Mouse (Mus musculus): ENCODE measurements around the gene Gm13199. TPM values are rescaled to one million over a fixed set of nuclear protein-coding genes. Genes with fewer than 3 reads are reported as not detected.

Gene Gm13199
- polyA plus RNA-seq, 1 experiment from 2014 or later, result 3.7 TPM

DNA sequence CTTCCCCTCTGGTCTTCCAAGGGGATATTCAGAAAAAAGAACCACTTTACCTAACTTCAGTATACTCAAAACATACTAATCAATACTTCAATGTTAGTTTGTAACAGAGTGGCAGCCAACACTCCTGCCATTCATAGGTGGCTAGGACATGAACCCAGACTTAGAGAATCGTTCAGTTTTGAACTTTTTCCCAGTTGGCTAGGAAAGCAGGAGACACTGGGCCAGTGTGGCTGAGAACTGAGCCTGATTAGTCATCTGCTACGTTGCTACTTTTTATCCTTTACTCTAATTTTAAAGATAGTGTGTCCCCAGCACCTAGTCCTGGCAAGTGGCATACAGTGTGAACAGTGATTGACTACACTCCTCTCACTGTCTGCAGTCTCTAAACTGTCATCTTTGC is 4.9 kb upstream of the Gm13199 start:
- Histone ChIP-seq H3K27me3 (no peaks in the 10 kb centered on the region), H3K36me3 (peaks cover 83% of the 10 kb centered on the region), H3K9ac (replicated peaks) (no peak overlapping the region), H3K4me3 (replicated peaks) (no peak overlapping the region), H3K4me2 (no peak overlapping the region), H3K4me1 (replicated peaks) (no peaks in the 10 kb centered on the region), H3K27ac (no peak overlapping the region), H3K9me3 (no peaks in the 10 kb centered on the region)
- ATAC-seq (ENCODE audit: insufficient number of reproducible peaks, insufficient read depth, low FRiP score, low TSS enrichment, low read depth), result no peak
- 81% methylated on average over 2 of the region's 2 CpGs for WGBS

DNA sequence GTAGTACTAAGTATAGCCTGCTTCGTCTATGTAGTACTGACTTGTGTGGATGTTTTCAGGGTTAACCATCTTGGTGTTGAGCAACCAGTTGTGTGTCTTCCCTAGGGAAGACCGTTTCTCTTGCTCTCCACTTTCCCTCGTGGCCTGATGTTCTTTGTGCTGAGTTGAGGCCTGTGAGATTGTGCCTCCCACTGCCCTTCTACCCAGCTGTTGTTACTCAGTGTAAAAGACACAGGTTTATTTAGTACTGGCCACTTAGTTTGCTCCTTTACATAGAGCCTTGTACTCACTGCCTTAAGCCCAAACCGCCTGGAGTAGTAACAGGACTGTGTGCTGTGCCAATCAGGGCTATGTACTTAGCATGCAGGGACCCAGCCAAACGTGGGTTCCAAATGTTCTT is 10.9 kb downstream of the Gm13199 start:
- H3K4me3 ChIP-seq (replicated peaks), result no peak overlapping the region
- H3K36me3 ChIP-seq, result peaks cover 36% of the 10 kb centered on the region
- H3K27me3 ChIP-seq, result no peaks in the 10 kb centered on the region
- 0 out of 2 replicates have a peak, but pooled peaks cover under 1% of the 10 kb centered on the region for H3K4me1 ChIP-seq (replicated peaks)
- H3K4me2 ChIP-seq, result no peak overlapping the region
- 82% methylated on average over 5 of the region's 5 CpGs for whole genome bisulfite sequencing
- no peak overlapping the region for H3K9ac ChIP-seq (replicated peaks)
- no peak overlapping the region for H3K27ac ChIP-seq
- ATAC-seq (ENCODE audit: insufficient number of reproducible peaks, insufficient read depth, low FRiP score, low TSS enrichment, low read depth), result no peak
- H3K9me3 ChIP-seq, result no peaks in the 10 kb centered on the region

DNA sequence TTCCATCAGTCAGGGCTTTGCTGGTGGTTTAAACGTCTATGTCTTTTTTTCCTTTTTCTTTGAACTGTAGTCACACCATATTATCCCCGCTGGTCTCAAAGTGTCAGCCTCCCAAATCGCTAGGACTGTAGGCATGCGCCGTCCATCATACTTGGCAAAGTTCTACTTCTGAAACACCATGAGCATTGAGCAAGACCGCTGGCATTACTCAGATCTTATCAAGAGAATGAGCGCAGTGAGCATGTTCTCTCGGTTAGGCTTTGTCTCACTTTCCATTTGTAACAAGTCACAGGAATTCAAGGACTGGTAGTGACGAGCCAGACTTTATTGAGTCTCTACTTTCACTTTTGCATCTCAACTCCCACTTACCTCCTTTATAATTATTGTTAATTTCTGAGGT is 11.6 kb downstream of the Gm13199 start:
- no peak for ATAC-seq (ENCODE audit: insufficient number of reproducible peaks, insufficient read depth, low FRiP score, low TSS enrichment, low read depth)
- H3K36me3 ChIP-seq, result peaks cover 31% of the 10 kb centered on the region
- no peak overlapping the region for H3K27ac ChIP-seq
- H3K9me3 ChIP-seq, result no peaks in the 10 kb centered on the region
- 93% methylated on average over 9 of the region's 9 CpGs for WGBS
- no peak overlapping the region for H3K9ac ChIP-seq (replicated peaks)
- H3K27me3 ChIP-seq, result no peaks in the 10 kb centered on the region
- H3K4me1 ChIP-seq (replicated peaks), result peaks cover 8% of the 10 kb centered on the region
- no peak overlapping the region for H3K4me2 ChIP-seq
- no peak overlapping the region for H3K4me3 ChIP-seq (replicated peaks)

DNA sequence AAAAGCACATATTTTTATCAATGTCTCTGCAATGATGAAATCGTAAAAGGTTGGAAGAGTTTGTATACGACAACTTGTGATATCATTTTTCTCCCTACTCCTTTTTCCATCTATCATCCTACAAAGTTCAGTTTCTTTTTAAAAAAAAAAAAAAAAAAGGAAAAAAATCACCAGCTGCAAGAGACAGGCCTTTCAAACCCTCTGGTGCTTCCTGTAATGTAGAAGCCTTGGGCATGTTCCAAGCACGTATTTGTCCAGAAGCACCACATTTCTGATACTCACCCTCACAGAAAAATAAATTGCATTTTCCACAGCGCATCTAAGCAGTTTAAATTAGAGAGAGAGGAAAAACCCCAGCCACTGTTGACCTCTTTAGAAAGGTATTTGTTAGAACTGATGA is 16.9 kb downstream of the Gm13199 start:
- Histone ChIP-seq H3K9me3 (no peaks in the 10 kb centered on the region), H3K4me2 (peak overlapping the region; percentile 53), H3K9ac (replicated peaks) (peak overlapping the region; percentile 81), H3K4me1 (replicated peaks) (peaks cover 13% of the 10 kb centered on the region), H3K27ac (no peak overlapping the region), H3K36me3 (peaks cover 36% of the 10 kb centered on the region), H3K27me3 (no peaks in the 10 kb centered on the region), H3K4me3 (replicated peaks) (peak overlapping the region; percentile 73)
- WGBS, result 38% methylated on average over 4 of the region's 4 CpGs
- no peak for ATAC-seq (ENCODE audit: insufficient number of reproducible peaks, insufficient read depth, low FRiP score, low TSS enrichment, low read depth)

DNA sequence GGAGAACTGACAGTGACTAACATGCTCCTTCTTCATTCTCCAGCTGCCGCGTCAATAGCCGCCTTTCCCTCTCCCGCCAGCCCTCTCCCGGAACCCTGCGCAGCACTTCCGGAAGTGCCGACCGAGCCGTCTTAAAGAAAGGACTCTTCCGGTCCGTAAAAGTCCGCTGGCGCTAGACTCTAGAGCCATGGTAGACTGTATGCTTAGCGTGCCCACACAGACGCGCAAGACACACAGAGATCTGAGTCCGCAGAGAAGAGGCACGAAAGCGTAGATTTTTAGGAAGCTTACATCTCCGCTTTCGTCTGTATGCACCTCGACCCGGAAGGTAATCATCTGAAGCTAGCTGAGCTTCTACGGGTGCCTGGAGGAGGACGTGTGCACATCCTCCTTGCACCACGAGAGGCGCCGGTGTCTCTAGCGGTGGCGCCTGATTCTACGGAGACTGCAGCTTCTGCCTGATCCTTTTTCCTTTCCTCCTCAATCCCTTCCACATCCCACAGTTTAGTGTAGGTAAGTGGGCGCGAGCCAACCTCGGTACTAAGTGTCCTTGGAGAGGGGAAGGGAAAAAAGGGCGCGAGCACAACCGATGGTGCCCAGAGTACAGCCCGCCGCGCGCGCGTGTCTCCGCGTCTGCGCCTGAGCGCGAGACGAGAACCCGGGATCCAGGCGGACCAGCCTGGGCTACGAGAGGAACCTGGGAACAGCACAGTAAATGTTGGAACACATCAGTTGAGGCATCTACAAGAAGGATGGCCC is 17.7 kb downstream of the Gm13199 start, which contains the start of the genes Nudt5 and Cdc123:
Nudt5 (plus strand) TSS at position 147 of the 759 bp plus-strand sequence.
Cdc123 (minus strand) TSS at position 292 of the 759 bp plus-strand sequence.
- peak within 1 kb of the TSS; percentile 93 for H3K27ac ChIP-seq
- H3K9ac ChIP-seq (replicated peaks), result peak within 1 kb of the TSS; percentile 81
- peak within 1 kb of the TSS; percentile 73 for H3K4me3 ChIP-seq (replicated peaks)
- H3K36me3 ChIP-seq, result peaks cover 37% of the 10 kb centered on the region
- peak; percentile 95 for ATAC-seq (ENCODE audit: insufficient number of reproducible peaks, insufficient read depth, low FRiP score, low TSS enrichment, low read depth)
- WGBS, result under 1% methylated on average over 53 of the region's 53 CpGs
- H3K4me1 ChIP-seq (replicated peaks), result peaks cover 13% of the 10 kb centered on the region
- peak within 1 kb of the TSS; percentile 61 for H3K4me2 ChIP-seq
- H3K27me3 ChIP-seq, result no peaks in the 10 kb centered on the region
- H3K9me3 ChIP-seq, result peaks cover 2% of the 10 kb centered on the region; the same call in 1 of the 2 replicates

DNA sequence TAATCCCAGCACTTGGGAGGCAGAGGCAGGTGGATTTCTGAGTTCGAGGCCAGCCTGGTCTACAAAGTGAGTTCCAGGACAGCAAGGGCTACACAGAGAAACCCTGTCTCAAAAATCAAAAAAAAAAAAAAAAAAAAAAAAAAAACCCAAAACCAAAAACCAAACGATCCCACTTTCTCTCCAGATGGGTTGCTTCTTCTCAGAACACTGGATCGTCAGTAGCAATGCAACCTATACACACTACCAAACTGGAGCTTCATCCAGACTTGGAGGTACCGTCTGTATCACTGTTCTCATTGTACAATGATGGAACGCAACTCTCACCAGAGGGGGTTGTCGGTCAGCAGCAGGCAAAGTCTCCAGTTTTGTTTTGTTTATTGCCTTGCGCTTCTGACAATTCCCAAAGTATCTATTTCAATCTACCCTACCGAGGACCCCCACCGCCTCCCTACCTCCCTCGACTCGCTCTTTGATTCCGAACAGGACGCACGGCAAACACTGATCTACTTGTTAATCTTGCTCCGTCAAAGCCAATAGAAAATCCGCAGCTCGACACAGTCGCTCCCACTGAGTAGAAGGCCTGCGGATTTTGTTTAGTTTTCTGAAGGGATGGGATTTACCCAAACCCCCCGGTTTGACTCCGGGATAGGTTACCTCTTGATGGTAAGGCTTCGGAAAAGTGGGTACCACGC is 18.4 kb downstream of the Gm13199 start:
- H3K27me3 ChIP-seq, result no peaks in the 10 kb centered on the region
- peaks cover 43% of the 10 kb centered on the region for H3K36me3 ChIP-seq
- peaks cover 13% of the 10 kb centered on the region for H3K4me1 ChIP-seq (replicated peaks)
- WGBS, result 4% methylated on average over 23 of the region's 23 CpGs
- peak overlapping the region; percentile 61 for H3K4me2 ChIP-seq
- H3K9me3 ChIP-seq, result peaks cover 8% of the 10 kb centered on the region; the same call in 1 of the 2 replicates
- peak; percentile 38; the same call in 1 of the 2 replicates for ATAC-seq (ENCODE audit: insufficient number of reproducible peaks, insufficient read depth, low FRiP score, low TSS enrichment, low read depth)
- H3K4me3 ChIP-seq (replicated peaks), result peak overlapping the region; percentile 73
- H3K27ac ChIP-seq, result peak overlapping the region; percentile 93
- peak overlapping the region; percentile 81 for H3K9ac ChIP-seq (replicated peaks)

DNA sequence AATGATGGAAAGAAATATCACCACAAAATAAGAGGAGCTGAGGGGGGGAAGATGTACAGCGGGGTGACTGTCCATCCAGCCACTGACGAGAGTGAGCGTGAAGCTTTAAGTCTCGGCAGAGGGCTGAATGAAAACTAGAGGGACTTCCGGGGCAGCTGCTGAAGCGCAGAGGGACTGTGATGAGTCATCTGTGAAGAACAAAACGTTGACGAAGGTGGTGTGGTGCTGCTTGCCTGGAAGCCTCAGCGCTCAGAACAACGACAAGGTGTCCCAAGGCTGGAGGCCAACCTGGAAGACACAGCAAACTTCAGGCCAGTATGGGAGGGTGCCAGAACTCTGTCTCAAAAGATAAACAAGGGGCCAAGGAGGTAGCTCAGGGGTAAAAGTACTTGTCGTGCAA is 21.9 kb downstream of the Gm13199 start:
- Histone ChIP-seq H3K4me1 (replicated peaks) (0 out of 2 replicates have a peak, but pooled peaks cover 3% of the 10 kb centered on the region), H3K4me3 (replicated peaks) (no peak overlapping the region), H3K27me3 (no peaks in the 10 kb centered on the region), H3K36me3 (peaks cover 64% of the 10 kb centered on the region), H3K27ac (no peak overlapping the region), H3K9me3 (peaks cover 10% of the 10 kb centered on the region; the same call in 1 of the 2 replicates), H3K9ac (replicated peaks) (no peak overlapping the region), H3K4me2 (no peak overlapping the region)
- 95% methylated on average over 11 of the region's 11 CpGs for WGBS
- no peak for ATAC-seq (ENCODE audit: insufficient number of reproducible peaks, insufficient read depth, low FRiP score, low TSS enrichment, low read depth)

DNA sequence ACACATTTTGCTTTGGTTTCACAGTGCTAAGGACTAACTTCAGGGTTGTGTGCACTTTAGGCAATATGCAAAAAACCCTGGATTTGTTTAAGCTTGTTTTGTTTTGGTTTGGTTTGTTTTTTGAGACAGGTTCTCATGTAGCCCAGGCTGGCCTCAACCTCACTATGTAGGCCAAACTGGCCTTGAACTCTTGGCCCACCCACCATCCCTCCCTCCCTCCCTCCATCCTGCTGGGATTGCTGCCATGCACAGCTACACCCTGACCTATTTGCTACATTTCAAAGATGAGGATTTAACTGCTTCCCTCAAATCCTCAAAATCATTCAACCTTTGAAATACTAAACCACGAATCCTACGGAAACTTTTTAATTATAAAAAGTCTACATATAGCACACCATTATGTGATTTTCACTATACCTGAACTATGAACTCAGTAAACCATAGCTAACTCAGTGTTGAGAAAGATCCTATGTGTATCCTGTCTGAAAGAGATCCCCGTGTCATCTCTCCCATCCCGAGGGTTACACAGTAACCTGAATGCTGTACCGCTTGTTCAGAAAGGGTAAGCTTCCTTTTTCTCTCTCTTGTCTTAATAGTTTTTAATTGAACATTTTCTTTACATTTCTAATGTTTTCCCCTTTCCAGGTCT is 37.3 kb downstream of the Gm13199 start:
- H3K27me3 ChIP-seq, result no peaks in the 10 kb centered on the region
- no peaks in the 10 kb centered on the region for H3K4me1 ChIP-seq (replicated peaks)
- 95% methylated on average over 5 of the region's 5 CpGs for WGBS
- H3K36me3 ChIP-seq, result peaks cover 76% of the 10 kb centered on the region
- H3K9ac ChIP-seq (replicated peaks), result no peak overlapping the region
- no peak overlapping the region for H3K27ac ChIP-seq
- no peak overlapping the region for H3K4me2 ChIP-seq
- no peak overlapping the region for H3K4me3 ChIP-seq (replicated peaks)
- no peaks in the 10 kb centered on the region for H3K9me3 ChIP-seq
- ATAC-seq (ENCODE audit: insufficient number of reproducible peaks, insufficient read depth, low FRiP score, low TSS enrichment, low read depth), result no peak

DNA sequence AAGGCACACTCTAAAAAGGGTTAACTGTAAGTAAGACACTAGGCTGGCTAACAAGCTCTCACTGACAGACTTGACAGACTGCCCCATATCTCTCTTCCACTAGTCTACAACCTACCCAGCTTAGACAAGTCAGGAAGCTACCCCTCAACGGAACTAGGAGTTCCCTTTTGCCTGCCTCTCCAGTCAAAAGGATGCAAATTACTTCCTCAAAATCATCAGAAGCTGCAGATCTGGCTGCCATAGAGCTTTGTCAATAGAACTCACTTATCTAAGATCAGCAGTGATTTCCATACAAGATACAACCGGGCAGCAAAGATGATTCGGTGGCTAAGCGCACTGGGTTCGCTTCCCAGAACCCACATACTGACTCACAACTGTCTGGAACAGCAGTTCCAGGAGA is 38.0 kb downstream of the Gm13199 start:
- Histone ChIP-seq H3K9ac (replicated peaks) (no peak overlapping the region), H3K9me3 (no peaks in the 10 kb centered on the region), H3K27me3 (no peaks in the 10 kb centered on the region), H3K4me3 (replicated peaks) (no peak overlapping the region), H3K27ac (no peak overlapping the region), H3K36me3 (peaks cover 78% of the 10 kb centered on the region), H3K4me2 (no peak overlapping the region), H3K4me1 (replicated peaks) (no peaks in the 10 kb centered on the region)
- no peak for ATAC-seq (ENCODE audit: insufficient number of reproducible peaks, insufficient read depth, low FRiP score, low TSS enrichment, low read depth)
- 88% methylated on average over 5 of the region's 5 CpGs for WGBS

DNA sequence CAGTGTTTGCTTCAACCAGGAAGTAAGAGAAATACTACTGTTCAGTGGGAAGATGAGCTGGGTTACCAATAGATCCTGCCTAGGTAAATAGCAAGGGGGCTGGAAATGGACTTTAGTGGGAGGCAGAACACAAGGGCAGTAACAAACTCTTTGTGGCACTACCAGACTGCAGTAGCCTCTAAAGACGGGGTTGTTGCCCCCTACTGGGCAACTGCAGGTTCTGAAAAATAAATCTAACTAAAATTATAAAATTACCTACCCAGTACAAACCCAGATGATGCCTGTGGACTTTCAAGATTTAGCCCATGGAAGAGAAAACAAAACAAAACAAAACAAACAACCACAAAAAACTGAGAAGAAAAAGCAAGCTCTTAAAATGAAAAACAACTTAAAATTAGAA is 38.5 kb downstream of the Gm13199 start:
- no peak overlapping the region for H3K9ac ChIP-seq (replicated peaks)
- H3K9me3 ChIP-seq, result no peaks in the 10 kb centered on the region
- 28% methylated on average over 1 of the region's 1 CpGs for WGBS
- no peak for ATAC-seq (ENCODE audit: insufficient number of reproducible peaks, insufficient read depth, low FRiP score, low TSS enrichment, low read depth)
- H3K4me3 ChIP-seq (replicated peaks), result no peak overlapping the region
- H3K36me3 ChIP-seq, result peaks cover 78% of the 10 kb centered on the region
- H3K27me3 ChIP-seq, result no peaks in the 10 kb centered on the region
- no peaks in the 10 kb centered on the region for H3K4me1 ChIP-seq (replicated peaks)
- no peak overlapping the region for H3K4me2 ChIP-seq
- no peak overlapping the region for H3K27ac ChIP-seq

DNA sequence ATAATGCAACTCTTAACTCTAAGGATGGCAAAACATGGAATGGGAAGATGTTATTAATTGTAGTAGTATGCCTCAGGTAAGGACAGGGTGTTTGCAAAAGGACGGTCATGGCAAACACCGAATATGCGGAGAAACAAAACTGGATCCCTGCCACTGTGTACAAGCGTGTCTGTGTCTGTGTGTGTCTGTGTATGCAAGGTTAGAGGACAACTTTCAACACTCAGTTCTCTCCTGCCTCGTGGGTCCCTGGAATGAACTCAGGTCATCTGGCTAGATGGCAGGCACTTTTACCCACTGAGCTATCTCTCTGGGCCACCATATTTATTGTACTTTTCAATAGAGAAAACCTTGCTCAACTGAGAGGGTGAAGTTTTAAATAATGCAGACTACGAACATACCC is 40.3 kb downstream of the Gm13199 start:
- 93% methylated on average over 6 of the region's 6 CpGs for WGBS
- H3K36me3 ChIP-seq, result peaks cover 83% of the 10 kb centered on the region
- no peak overlapping the region for H3K4me2 ChIP-seq
- H3K4me1 ChIP-seq (replicated peaks), result no peaks in the 10 kb centered on the region
- no peaks in the 10 kb centered on the region for H3K9me3 ChIP-seq
- H3K27ac ChIP-seq, result no peak overlapping the region
- ATAC-seq (ENCODE audit: insufficient number of reproducible peaks, insufficient read depth, low FRiP score, low TSS enrichment, low read depth), result no peak
- no peak overlapping the region for H3K4me3 ChIP-seq (replicated peaks)
- no peak overlapping the region for H3K9ac ChIP-seq (replicated peaks)
- no peaks in the 10 kb centered on the region for H3K27me3 ChIP-seq

All from limb, embryonic 12.5 days (tissue).